Mouse (Mus musculus) brain, embryonic 14.5 days (tissue): ENCODE results near the gene Gm49337.

Source experiments
- CTCF ChIP-seq: fragments of 200-500 bp; IDR thresholded peaks from 2 replicates; pipeline ENCODE4 v1.5.1; 2012; ENCODE audit warnings: inconsistent platforms, mild to moderate bottlenecking, moderate library complexity, borderline replicate concordance; ENCODE audit not compliant: insufficient read depth, insufficient read length; ENCODE audit errors: extremely low read depth
- POLR2A ChIP-seq: fragments of 200-500 bp; IDR thresholded peaks from 2 replicates; pipeline ENCODE4 v1.6.1; 2012; ENCODE audit warnings: mild to moderate bottlenecking, inconsistent platforms, borderline replicate concordance; ENCODE audit not compliant: poor library complexity, insufficient read depth, insufficient read length, severe bottlenecking; ENCODE audit errors: extremely low read depth

DNA sequence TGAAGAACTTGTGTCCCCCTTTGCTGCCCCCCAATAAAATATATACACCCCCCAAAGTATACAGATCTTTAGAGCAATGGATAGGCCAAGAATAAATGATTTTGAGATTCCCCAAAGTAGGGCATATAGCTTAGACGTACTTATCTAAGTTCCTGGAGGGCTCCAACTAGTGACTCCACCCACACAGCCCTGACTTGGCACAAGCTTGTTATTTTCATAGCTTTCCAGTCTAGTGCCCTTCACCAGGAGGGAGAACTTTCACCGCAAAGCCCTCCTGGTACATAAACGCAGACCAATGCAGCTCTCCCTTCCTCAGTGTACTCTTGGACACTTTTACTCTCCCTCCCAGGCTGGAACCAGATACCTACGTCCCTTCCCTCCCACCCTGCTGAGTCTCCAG, 11.0 kb upstream of the Gm49337 start:
- TF ChIP-seq CTCF, result no peak
- no peak for TF ChIP-seq POLR2A
